Mouse (Mus musculus) common myeloid progenitor, adult 5-6 weeks (primary cell): ENCODE data around the gene Myh2. TPM values are rescaled to one million over a fixed set of nuclear protein-coding genes. Genes with fewer than 3 reads are reported as not detected.

Experiments
- ATAC-seq: replicated peaks from 2 replicates; pipeline ENCODE4 v1.8.0; 2016; ENCODE audit warnings: low read depth, mild to moderate bottlenecking, moderate TSS enrichment, inconsistent platforms; ENCODE audit not compliant: poor library complexity, severe bottlenecking
- total RNA-seq: library from RNA; stranded (forward); fragments of 200-1000, 187-1606 nt; gene quantifications from 2 replicates; pipeline ENCODE4 v1.2.3, GENCODE M21; 2017

Gene Myh2
- total RNA-seq, 1 experiment from 2014 or later: not detected

- ATAC-seq: no peak
Measured at GRCm38 (mm10) chr11:67151651-67152630, 18.9 kb upstream of the Myh2 start.

GRCm38 (mm10) chr11:67153123-67153522 is 17.7 kb upstream of the Myh2 start:
- ATAC-seq: no peak

- ATAC-seq: no peak
Measured at GRCm38 (mm10) chr11:67153843-67154242, 17.0 kb upstream of the Myh2 start.

- ATAC-seq: no peak
Measured at GRCm38 (mm10) chr11:67155650-67156049, 15.2 kb upstream of the Myh2 start.

GRCm38 (mm10) chr11:67160131-67160530 is 10.7 kb upstream of the Myh2 start:
- ATAC-seq: no peak

GRCm38 (mm10) chr11:67163701-67164100 is 7.1 kb upstream of the Myh2 start:
- ATAC-seq: no peak

GRCm38 (mm10) chr11:67164851-67165250 is 6.0 kb upstream of the Myh2 start:
- no peak for ATAC-seq

- no peak for ATAC-seq
Measured at GRCm38 (mm10) chr11:67169301-67169700, 1.5 kb upstream of the Myh2 start.

- ATAC-seq: no peak
Measured at GRCm38 (mm10) chr11:67172439-67172838, 1.6 kb downstream of the Myh2 start.

GRCm38 (mm10) chr11:67176376-67176775 is 5.5 kb downstream of the Myh2 start:
- no peak for ATAC-seq

GRCm38 (mm10) chr11:67190316-67190715 is 19.5 kb downstream of the Myh2 start:
- no peak for ATAC-seq

- no peak for ATAC-seq
Measured at GRCm38 (mm10) chr11:67190814-67191213, 20.0 kb downstream of the Myh2 start.

GRCm38 (mm10) chr11:67191496-67191895 is 20.7 kb downstream of the Myh2 start:
- ATAC-seq: no peak

- ATAC-seq: no peak
Measured at GRCm38 (mm10) chr11:67199321-67199720, 28.5 kb downstream of the Myh2 start.

- ATAC-seq: no peak
Measured at GRCm38 (mm10) chr11:67199752-67200151, 28.9 kb downstream of the Myh2 start, which contains the start of gene Myh1. Myh1 (plus strand) TSS chr11:67200052.

GRCm38 (mm10) chr11:67204766-67205165 is 33.9 kb downstream of the Myh2 start:
- ATAC-seq: no peak

- ATAC-seq: no peak
Measured at GRCm38 (mm10) chr11:67221803-67222202, 51.0 kb downstream of the Myh2 start.

- ATAC-seq: no peak
Measured at GRCm38 (mm10) chr11:67224466-67224865, 53.6 kb downstream of the Myh2 start.

- ATAC-seq: no peak
Measured at GRCm38 (mm10) chr11:67228731-67229130, 57.9 kb downstream of the Myh2 start.

GRCm38 (mm10) chr11:67229166-67229565 is 58.3 kb downstream of the Myh2 start:
- ATAC-seq: no peak

GRCm38 (mm10) chr11:67229946-67230345 is 59.1 kb downstream of the Myh2 start:
- ATAC-seq: no peak
